Mouse (Mus musculus) cerebellum, adult 2 months (tissue): Measurements from ENCODE around the gene Slc7a5.

Experiments
- CTCF ChIP-seq: fragments of 200-500 bp; IDR thresholded peaks from 2 replicates; pipeline ENCODE4 v1.5.1; 2011; ENCODE audit warnings: low read depth, mild to moderate bottlenecking, control low read depth, low read length, moderate library complexity, borderline replicate concordance; ENCODE audit not compliant: insufficient read depth
- POLR2A ChIP-seq: fragments of 200-500 bp; IDR thresholded peaks from 2 replicates; pipeline ENCODE4 v1.6.1; 2011; ENCODE audit warnings: low read length, control low read depth, borderline replicate concordance; ENCODE audit not compliant: insufficient read depth

GRCm38 (mm10) chr8:121947753-121948141, 40.3 kb upstream of the Slc7a5 start:
- no peak for TF ChIP-seq CTCF
- TF ChIP-seq POLR2A = no peak
